1 mouse cellular context compared by ENCODE assay signal in genomic region chr4:117916386-117916785, GRCm38 (mm10).
TF ChIP-seq lines count a peak whose summit lies in the region.

No protein-coding gene starts in this region.

TF ChIP-seq in myocyte, 11 proteins besides CTCF, POLR2A, EP300 and RAD21 (continued from another document):
- TF ChIP-seq TCF3 (IDR thresholded peaks at IDR 0.05; ENCODE audit: insufficient read length, low read depth) = no peak
- no peak for TF ChIP-seq POLR2AphosphoS2 (IDR thresholded peaks at IDR 0.05; ENCODE audit: insufficient read length, low read depth)
- TF ChIP-seq MAX (IDR thresholded peaks at IDR 0.05; ENCODE audit: low read depth) = no peak
- TF ChIP-seq TCF12 (IDR thresholded peaks at IDR 0.05; ENCODE audit: insufficient read depth, poor library complexity, severe bottlenecking) = no peak
- TF ChIP-seq MYOG (IDR thresholded peaks at IDR 0.05; ENCODE audit: control insufficient read depth in 1 of 3, insufficient read depth in 1 of 3, insufficient read length in 2 of 3, low read depth in 2 of 3) = no peak
- TF ChIP-seq REST (IDR thresholded peaks at IDR 0.05; ENCODE audit: insufficient read depth, insufficient read length) = no peak
- TF ChIP-seq USF1 (IDR thresholded peaks at IDR 0.05; ENCODE audit: low read depth) = no peak
- no peak for TF ChIP-seq MYOD1 (IDR thresholded peaks at IDR 0.05; ENCODE audit: control insufficient read depth in 1 of 3, insufficient read length in 2 of 3, low read depth in 2 of 3)
- no peak for TF ChIP-seq E2F4 (IDR thresholded peaks at IDR 0.05; ENCODE audit: insufficient read depth)
- no peak for TF ChIP-seq CEBPB (IDR thresholded peaks at IDR 0.05; ENCODE audit: insufficient read depth, poor library complexity, severe bottlenecking)
TF ChIP-seq in myocyte: peak in this region for 0.
